Mouse (Mus musculus) MEL (cell line): ENCODE results near the gene Tlk2.

Source experiments
- CHD2 ChIP-seq: IDR thresholded peaks from 2 replicates; pipeline ENCODE4 v1.6.1; 2011; ENCODE audit warnings: low read length, improper control_type of control experiment
- CTCF ChIP-seq, 3 experiments: IDR thresholded peaks in 2 of 3; conservative IDR thresholded peaks in 1 of 3; 2 replicates each; pipeline ENCODE4 v1.5.1; 2011 to 2012; ENCODE audit warnings: low read length in 3 of 3, low read depth in 2 of 3, mild to moderate bottlenecking in 2 of 3, improper control_type of control experiment in 1 of 3, inconsistent platforms in 1 of 3, mixed read lengths in 1 of 3, moderate library complexity in 1 of 3; ENCODE audit not compliant: control insufficient read depth in 1 of 3, insufficient read depth in 1 of 3, poor library complexity in 1 of 3, severe bottlenecking in 1 of 3
- EP300 ChIP-seq, 2 experiments: IDR thresholded peaks; 2 replicates each; pipeline ENCODE4 v1.6.1; 2011; ENCODE audit warnings: improper control_type of control experiment in 2 of 2, low read length in 2 of 2, low read depth in 1 of 2, mild to moderate bottlenecking in 1 of 2
- KAT2A ChIP-seq: conservative IDR thresholded peaks from 2 replicates; pipeline ENCODE4 v1.6.1; 2012; ENCODE audit warnings: low read depth, low read length, improper control_type of control experiment, inconsistent platforms
- POLR2A ChIP-seq, 2 experiments: IDR thresholded peaks; 2 replicates each; pipeline ENCODE4 v1.6.1; 2011 to 2012; ENCODE audit warnings: low read length in 2 of 2, mild to moderate bottlenecking in 2 of 2, control low read depth in 1 of 2, improper control_type of control experiment in 1 of 2, low read depth in 1 of 2, moderate library complexity in 1 of 2; ENCODE audit not compliant: control insufficient read depth in 1 of 2, insufficient read depth in 1 of 2, poor library complexity in 1 of 2
- RCOR1 ChIP-seq: IDR thresholded peaks from 2 replicates; pipeline ENCODE4 v1.6.1; 2012; ENCODE audit warnings: low read depth, mild to moderate bottlenecking, inconsistent platforms, low read length, improper control_type of control experiment
- TAL1 ChIP-seq: IDR thresholded peaks from 2 replicates; pipeline ENCODE4 v1.6.1; 2012; ENCODE audit warnings: mild to moderate bottlenecking, inconsistent platforms, low read length, moderate library complexity, mixed read lengths
- ZKSCAN1 ChIP-seq: IDR thresholded peaks from 2 replicates; pipeline ENCODE4 v1.6.1; 2012; ENCODE audit warnings: low read depth, mild to moderate bottlenecking, inconsistent platforms, low read length, improper control_type of control experiment, moderate library complexity
- ZMIZ1 ChIP-seq: IDR thresholded peaks from 2 replicates; pipeline ENCODE4 v1.6.1; 2012; ENCODE audit warnings: low read depth, mild to moderate bottlenecking, inconsistent platforms, low read length, improper control_type of control experiment, moderate library complexity

DNA sequence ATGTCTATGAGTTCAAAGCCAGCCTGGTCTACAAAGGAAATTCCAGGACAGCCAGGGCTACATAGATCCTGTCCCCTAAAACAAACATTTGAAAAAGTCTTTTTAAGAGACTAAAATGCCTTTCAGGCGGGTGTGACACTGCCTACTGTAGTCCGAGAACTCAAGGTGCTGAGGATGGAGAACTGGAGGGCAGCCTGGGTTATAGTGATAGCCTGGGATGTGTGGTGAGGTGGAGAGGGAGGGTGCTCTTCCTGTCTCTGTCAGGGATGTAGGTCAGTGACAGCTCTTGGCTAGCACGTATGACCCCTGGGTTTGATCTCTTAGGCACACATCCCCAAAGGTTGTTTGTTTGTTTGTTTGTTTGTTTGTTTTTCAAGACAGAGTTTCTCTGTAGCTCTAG, 34.5 kb upstream of the Tlk2 start:
- TF ChIP-seq CTCF (IDR thresholded peaks at IDR 0.05 in 2 of 3, conservative IDR thresholded peaks at IDR 0.05 in 1 of 3; ENCODE audit: control insufficient read depth in 1 of 3, insufficient read depth in 1 of 3, low read depth in 2 of 3, low read length in 3 of 3, poor library complexity in 1 of 3, severe bottlenecking in 1 of 3) = no peak
- no peak for TF ChIP-seq CHD2
- no peak for TF ChIP-seq RCOR1
- no peak for TF ChIP-seq POLR2A (IDR thresholded peaks at IDR 0.05; ENCODE audit: control insufficient read depth in 1 of 2, insufficient read depth in 1 of 2, low read depth in 1 of 2, low read length in 2 of 2, poor library complexity in 1 of 2)
- TF ChIP-seq KAT2A = no peak
- TF ChIP-seq ZMIZ1 = no peak
- TF ChIP-seq TAL1 = no peak
- no peak for TF ChIP-seq EP300 (IDR thresholded peaks at IDR 0.05; ENCODE audit: low read depth in 1 of 2, low read length in 2 of 2)
- no peak for TF ChIP-seq ZKSCAN1
